Mouse (Mus musculus) MEL (cell line): ENCODE data around the gene Nr2e3. TPM values are rescaled to one million over a fixed set of nuclear protein-coding genes. Genes with fewer than 3 reads are reported as not detected.

ENCODE experiments used
- DNase-seq: peaks from one replicate; pipeline ENCODE4 v3.0.0; 2011; ENCODE audit warnings: low read depth, low spot score
- H3K27ac ChIP-seq: 2 replicates; pipeline ENCODE4 v1.5.1; 2012; ENCODE audit warnings: low read depth, mild to moderate bottlenecking, control low read depth, low read length, moderate library complexity; ENCODE audit not compliant: control insufficient read depth
- H3K27me3 ChIP-seq, 2 experiments: fragments of 150-350 bp in 1 of 2; sonication (generic) in 1 of 2; 2 replicates each; pipeline ENCODE4 v1.6.1; 2012; ENCODE audit warnings: low read length in 2 of 2, mild to moderate bottlenecking in 2 of 2, improper control_type of control experiment in 1 of 2, moderate library complexity in 1 of 2; ENCODE audit not compliant: insufficient read depth in 2 of 2, control insufficient read depth in 1 of 2
- H3K36me3 ChIP-seq, 2 experiments: 2 replicates each; pipeline ENCODE4 v1.6.1; 2012 to 2014; ENCODE audit warnings: low read length in 2 of 2, improper control_type of control experiment in 1 of 2, inconsistent platforms in 1 of 2, mild to moderate bottlenecking in 1 of 2; ENCODE audit not compliant: insufficient read depth in 2 of 2, control insufficient read depth in 1 of 2
- H3K4me1 ChIP-seq, 2 experiments: fragments of 150-350 bp in 1 of 2; sonication (generic) in 1 of 2; 2 replicates each; pipeline ENCODE4 v1.6.1; 2012; ENCODE audit warnings: low read length in 2 of 2, improper control_type of control experiment in 1 of 2, mild to moderate bottlenecking in 1 of 2; ENCODE audit not compliant: insufficient read depth in 2 of 2, control insufficient read depth in 1 of 2
- H3K4me3 ChIP-seq, 2 experiments: fragments of 150-350 bp in 1 of 2; sonication (generic) in 1 of 2; 2 replicates each; pipeline ENCODE4 v1.5.1; 2012; ENCODE audit warnings: low read depth in 2 of 2, low read length in 2 of 2, mild to moderate bottlenecking in 2 of 2, moderate library complexity in 2 of 2, control low read depth in 1 of 2, improper control_type of control experiment in 1 of 2; ENCODE audit not compliant: control insufficient read depth in 1 of 2, insufficient read depth in 1 of 2
- H3K79me2 ChIP-seq: 2 replicates; pipeline ENCODE4 v1.6.1; 2012; ENCODE audit warnings: mild to moderate bottlenecking, low read length, moderate library complexity; ENCODE audit not compliant: control insufficient read depth, poor library complexity, insufficient read depth
- H3K9ac ChIP-seq: 2 replicates; pipeline ENCODE4 v1.6.1; 2012; ENCODE audit warnings: low read depth, mild to moderate bottlenecking, control low read depth, low read length, moderate library complexity; ENCODE audit not compliant: control insufficient read depth, poor library complexity, severe bottlenecking
- H3K9me3 ChIP-seq: fragments of 150-350 bp; sonication (generic); replicated peaks from 2 replicates; pipeline ENCODE4 v1.6.1; 2012; ENCODE audit warnings: mild to moderate bottlenecking, low read length, improper control_type of control experiment, moderate library complexity; ENCODE audit not compliant: insufficient read depth
- BHLHE40 ChIP-seq: IDR thresholded peaks from 2 replicates; pipeline ENCODE4 v1.6.1; 2012; ENCODE audit warnings: low read depth, mild to moderate bottlenecking, inconsistent platforms, low read length, improper control_type of control experiment, borderline replicate concordance
- EP300 ChIP-seq, 2 experiments: IDR thresholded peaks; 2 replicates each; pipeline ENCODE4 v1.6.1; 2011; ENCODE audit warnings: improper control_type of control experiment in 2 of 2, low read length in 2 of 2, low read depth in 1 of 2, mild to moderate bottlenecking in 1 of 2
- ETS1 ChIP-seq: IDR thresholded peaks from 2 replicates; pipeline ENCODE4 v1.6.1; 2012; ENCODE audit warnings: low read depth, mild to moderate bottlenecking, inconsistent platforms, low read length, improper control_type of control experiment, moderate library complexity
- KAT2A ChIP-seq: conservative IDR thresholded peaks from 2 replicates; pipeline ENCODE4 v1.6.1; 2012; ENCODE audit warnings: low read depth, low read length, improper control_type of control experiment, inconsistent platforms
- POLR2A ChIP-seq, 2 experiments: IDR thresholded peaks; 2 replicates each; pipeline ENCODE4 v1.6.1; 2011 to 2012; ENCODE audit warnings: low read length in 2 of 2, mild to moderate bottlenecking in 2 of 2, control low read depth in 1 of 2, improper control_type of control experiment in 1 of 2, low read depth in 1 of 2, moderate library complexity in 1 of 2; ENCODE audit not compliant: control insufficient read depth in 1 of 2, insufficient read depth in 1 of 2, poor library complexity in 1 of 2
- RCOR1 ChIP-seq: IDR thresholded peaks from 2 replicates; pipeline ENCODE4 v1.6.1; 2012; ENCODE audit warnings: low read depth, mild to moderate bottlenecking, inconsistent platforms, low read length, improper control_type of control experiment
- SMC3 ChIP-seq: IDR thresholded peaks from 2 replicates; pipeline ENCODE4 v1.6.1; 2011; ENCODE audit warnings: low read depth, low read length, improper control_type of control experiment
- TAL1 ChIP-seq: IDR thresholded peaks from 2 replicates; pipeline ENCODE4 v1.6.1; 2012; ENCODE audit warnings: mild to moderate bottlenecking, inconsistent platforms, low read length, moderate library complexity, mixed read lengths
- TCF12 ChIP-seq: IDR thresholded peaks from 2 replicates; pipeline ENCODE4 v1.6.1; 2014; ENCODE audit warnings: low read depth, mild to moderate bottlenecking, inconsistent platforms, low read length, improper control_type of control experiment, moderate library complexity
- USF2 ChIP-seq, 2 experiments: IDR thresholded peaks; 2 replicates each; pipeline ENCODE4 v1.6.1; 2011 to 2012; ENCODE audit warnings: improper control_type of control experiment in 2 of 2, low read length in 2 of 2, borderline replicate concordance in 1 of 2, inconsistent platforms in 1 of 2, low read depth in 1 of 2, mild to moderate bottlenecking in 1 of 2; ENCODE audit not compliant: insufficient read depth in 1 of 2
- ZC3H11A ChIP-seq: IDR thresholded peaks from 2 replicates; pipeline ENCODE4 v1.6.1; 2012; ENCODE audit warnings: low read depth, mild to moderate bottlenecking, inconsistent platforms, low read length, improper control_type of control experiment
- ZKSCAN1 ChIP-seq: IDR thresholded peaks from 2 replicates; pipeline ENCODE4 v1.6.1; 2012; ENCODE audit warnings: low read depth, mild to moderate bottlenecking, inconsistent platforms, low read length, improper control_type of control experiment, moderate library complexity
- polyA plus RNA-seq, 2 experiments: library from polyadenylated mRNA; stranded (reverse) in 1 of 2; unstranded in 1 of 2; fragments of >175 nt in 1 of 2; fragments of >200 nt in 1 of 2; gene quantifications; 2 replicates each; pipeline versions ENCODE4 v1.2.1 to v1.2.4; 2012; ENCODE audit warnings: low replicate concordance in 2 of 2, low read depth in 1 of 2; ENCODE audit not compliant: insufficient read length in 2 of 2, insufficient read depth in 1 of 2, missing spikeins in 1 of 2
- total RNA-seq: library from RNA; depleted of rRNA; stranded (reverse); fragments of 300-350 nt; gene quantifications from 2 replicates; pipeline ENCODE4 v1.2.3, GENCODE M21; 2012

The Nr2e3 gene
- total and polyA plus RNA-seq, 3 experiments: not detected

- H3K36me3 ChIP-seq: no peaks in the 10 kb centered on the region
- no peak overlapping the region for H3K9ac ChIP-seq
- no peaks in the 10 kb centered on the region for H3K4me1 ChIP-seq
- no peak overlapping the region for H3K27ac ChIP-seq
- H3K79me2 ChIP-seq: no peaks in the 10 kb centered on the region
- no peaks in the 10 kb centered on the region for H3K9me3 ChIP-seq
- peaks cover 1 to 7% of the 10 kb centered on the region in 2 experiments; a peak in 3 of 4 replicates for H3K27me3 ChIP-seq
- DNase-seq: no peak
- TF ChIP-seq TCF12 (no peak), TAL1 (no peak), USF2 (IDR thresholded peaks at IDR 0.05; ENCODE audit: borderline replicate concordance in 1 of 2, insufficient read depth in 1 of 2, low read depth in 1 of 2, low read length in 2 of 2) (no peak)
- no peak overlapping the region for H3K4me3 ChIP-seq
These were observed 6.9 kb downstream of the Nr2e3 start for GRCm38 (mm10) chr9:59953556-59953955.

- H3K27ac ChIP-seq: no peak overlapping the region
- TF ChIP-seq ETS1: 0 out of 2 replicates have a peak, but pooled peaks have one; percentile 34
- TF ChIP-seq ZC3H11A: no peak
- DNase-seq: no peak
These were observed 7.9 kb downstream of the Nr2e3 start for GRCm38 (mm10) chr9:59952515-59953070.

GRCm38 (mm10) chr9:59951943-59952342 lies 8.5 kb downstream of the Nr2e3 start:
- no peaks in the 10 kb centered on the region for H3K36me3 ChIP-seq
- H3K4me3 ChIP-seq: no peak overlapping the region
- H3K9me3 ChIP-seq: no peaks in the 10 kb centered on the region
- H3K27ac ChIP-seq: no peak overlapping the region
- TF ChIP-seq BHLHE40 (no peak), KAT2A (no peak), POLR2A (IDR thresholded peaks at IDR 0.05; ENCODE audit: control insufficient read depth in 1 of 2, insufficient read depth in 1 of 2, low read depth in 1 of 2, low read length in 2 of 2, poor library complexity in 1 of 2) (no peak), EP300 (IDR thresholded peaks at IDR 0.05; ENCODE audit: low read depth in 1 of 2, low read length in 2 of 2) (no peak), RCOR1 (no peak), SMC3 (no peak), ZKSCAN1 (no peak), TAL1 (no peak)
- no peaks in the 10 kb centered on the region for H3K79me2 ChIP-seq
- H3K9ac ChIP-seq: no peak overlapping the region
- H3K27me3 ChIP-seq: peaks cover 0 to 4% of the 10 kb centered on the region in 2 experiments; a peak in 1 of 4 replicates
- DNase-seq: no peak
- no peaks in the 10 kb centered on the region for H3K4me1 ChIP-seq

More at GRCm38 (mm10) chr9:59952515-59953070, 7.9 kb downstream of the Nr2e3 start:
- no peaks in the 10 kb centered on the region for H3K36me3 ChIP-seq
- H3K79me2 ChIP-seq: no peaks in the 10 kb centered on the region
- H3K27me3 ChIP-seq: peaks cover 1 to 4% of the 10 kb centered on the region in 2 experiments; a peak in 2 of 4 replicates
- H3K9ac ChIP-seq: no peak overlapping the region
- H3K4me3 ChIP-seq: no peak overlapping the region
- H3K9me3 ChIP-seq: no peaks in the 10 kb centered on the region
- H3K4me1 ChIP-seq: no peaks in the 10 kb centered on the region
